Comparison of ENCODE assay signal across 8 mouse cellular contexts in genomic region chr14:34620611-34621376, GRCm38 (mm10). TPM values are rescaled to one million over a fixed set of nuclear protein-coding genes. Genes with fewer than 3 reads are reported as not detected.
DNase-seq lines count a peak whose midpoint lies in the region; ATAC-seq and TF ChIP-seq lines count a peak whose summit lies in the region.

No protein-coding gene starts in this region.

- no peak for ATAC-seq in kidney, embryonic 15.5 days (replicated peaks; ENCODE audit: low FRiP score)
- peak; percentile 73 for ATAC-seq in erythroid progenitor cell, adult 5-6 weeks (replicated peaks; ENCODE audit: low FRiP score, poor library complexity, severe bottlenecking)
- no peak for ATAC-seq in midbrain, embryonic 11.5 days (ENCODE audit: low FRiP score)

- no peak overlapping the region for H3K27ac ChIP-seq in kidney, embryonic 15.5 days
- no peak overlapping the region for H3K27ac ChIP-seq in ES-Bruce4 (ENCODE audit: insufficient read depth, low read length)
- no peak overlapping the region for H3K27ac ChIP-seq in midbrain, embryonic 11.5 days (ENCODE audit: low read depth, low read length)

- H3K4me1 ChIP-seq in kidney, embryonic 15.5 days: 0 out of 2 replicates have a peak, but pooled peaks cover 5% of the 10 kb centered on the region
- peaks cover 3% of the 10 kb centered on the region for H3K4me1 ChIP-seq in ES-Bruce4 (ENCODE audit: control insufficient read depth, insufficient read depth, low read length)
- no peaks in the 10 kb centered on the region for H3K4me1 ChIP-seq in midbrain, embryonic 11.5 days (ENCODE audit: control insufficient read depth, insufficient read depth, low read length)

- WGBS in kidney, embryonic 15.5 days: 36% methylated on average over 10 of the region's 10 CpGs
- 42% methylated on average over 10 of the region's 10 CpGs for WGBS in midbrain, embryonic 11.5 days

- TF ChIP-seq EP300 in ES-Bruce4 (IDR thresholded peaks at IDR 0.05; ENCODE audit: insufficient read depth, low read depth, low read length): no peak

- H3K36me3 ChIP-seq in kidney, embryonic 15.5 days: no peaks in the 10 kb centered on the region
- H3K36me3 ChIP-seq in ES-Bruce4 (ENCODE audit: control insufficient read depth, insufficient read depth, low read length, poor library complexity, severe bottlenecking): no peaks in the 10 kb centered on the region
- H3K36me3 ChIP-seq in midbrain, embryonic 11.5 days (ENCODE audit: control insufficient read depth, insufficient read depth, low read length): no peaks in the 10 kb centered on the region

- TF ChIP-seq CTCF in ES-Bruce4 (IDR thresholded peaks at IDR 0.05; ENCODE audit: low read depth, low read length): peak; percentile 87

- no peaks in the 10 kb centered on the region for H3K9me3 ChIP-seq in kidney, embryonic 15.5 days (replicated peaks)
- no peaks in the 10 kb centered on the region for H3K9me3 ChIP-seq in ES-Bruce4 (replicated peaks; ENCODE audit: control insufficient read depth, insufficient read depth, low read length, poor library complexity, severe bottlenecking)
- no peaks in the 10 kb centered on the region for H3K9me3 ChIP-seq in midbrain, embryonic 11.5 days (ENCODE audit: control insufficient read depth, low read length)

- peaks cover 22% of the 10 kb centered on the region for H3K27me3 ChIP-seq in kidney, embryonic 15.5 days
- H3K27me3 ChIP-seq in ES-Bruce4 (ENCODE audit: control insufficient read depth, insufficient read depth, low read length, poor library complexity, severe bottlenecking): no peaks in the 10 kb centered on the region
- no peaks in the 10 kb centered on the region for H3K27me3 ChIP-seq in midbrain, embryonic 11.5 days (ENCODE audit: control insufficient read depth, insufficient read depth, low read length)

- H3K9ac ChIP-seq in kidney, embryonic 15.5 days: no peak overlapping the region
- H3K9ac ChIP-seq in ES-Bruce4 (ENCODE audit: low read depth, poor library complexity, severe bottlenecking): no peak overlapping the region
- H3K9ac ChIP-seq in midbrain, embryonic 11.5 days (ENCODE audit: low read length): no peak overlapping the region

- peak; percentile 63 for DNase-seq in kidney, adult 18-20 months
- peak; percentile 85 to 89 for DNase-seq in adrenal gland, postnatal 36 days
- DNase-seq in layer of hippocampus, postnatal 10 days (ENCODE audit: low spot score in 2 of 2): peak; percentile 23 to 44
- peak; percentile 74 for DNase-seq in retina, embryonic 14.5 days (ENCODE audit: low spot score)
- DNase-seq in midbrain, embryonic 11.5 days (ENCODE audit: low spot score, missing footprints): no peak

- no peak overlapping the region for H3K4me3 ChIP-seq in kidney, embryonic 15.5 days (replicated peaks)
- no peak overlapping the region for H3K4me3 ChIP-seq in ES-Bruce4 (ENCODE audit: low read depth, low read length)
- H3K4me3 ChIP-seq in midbrain, embryonic 11.5 days (ENCODE audit: low read depth, low read length): no peak overlapping the region

- no peak for TF ChIP-seq POLR2A in ES-Bruce4 (IDR thresholded peaks at IDR 0.05; ENCODE audit: insufficient read depth, low read length)

- H3K4me2 ChIP-seq in kidney, embryonic 15.5 days: no peak overlapping the region
- no peak overlapping the region for H3K4me2 ChIP-seq in midbrain, embryonic 11.5 days

RNA-seq across cellular contexts. Expression of gene Opn4, which starts 20.9 kb away (rescaled TPM):
- 0.45 and 0.55 TPM in 2 replicates for polyA plus RNA-seq in kidney, embryonic 15.5 days (2015; fragmentation: Nextera tagmentation; extraction: Ambion mirVana)
- not detected in 2 replicates for polyA plus RNA-seq in ES-Bruce4 (2011; ENCODE audit: insufficient read depth, insufficient read length, low read depth, missing spikeins)
- not detected for total RNA-seq in adrenal gland, postnatal 36 days (2021)
- total RNA-seq in erythroid progenitor cell, adult 5-6 weeks (2015; ENCODE audit: low replicate concordance): not detected in 2 replicates
- not detected in 2 replicates for total RNA-seq in erythroid progenitor cell, adult 5-6 weeks (2017; ENCODE audit: low replicate concordance)
- total RNA-seq in layer of hippocampus, postnatal 10 days (2021): not detected
- 0.17 TPM in 1 of 2 replicates, not detected in the other for polyA plus RNA-seq in midbrain, embryonic 11.5 days (2014; fragmentation: Nextera tagmentation; extraction: Ambion mirVana)

RNA-seq across cellular contexts. Expression of gene Ldb3, which starts 32.3 kb away (rescaled TPM):
- 3.7 and 7.1 TPM in 2 replicates for polyA plus RNA-seq in kidney, embryonic 15.5 days (2015; fragmentation: Nextera tagmentation; extraction: Ambion mirVana)
- 3.4 and 4.0 TPM in 2 replicates for polyA plus RNA-seq in ES-Bruce4 (2011; ENCODE audit: insufficient read depth, insufficient read length, low read depth, missing spikeins)
- 1 to 10 TPM in 1 of 2 experiments, under 1 TPM in 1; 0.46 to 1.1 TPM for total RNA-seq in adrenal gland, postnatal 36 days (2021)
- not detected in 2 replicates for total RNA-seq in erythroid progenitor cell, adult 5-6 weeks (2015; ENCODE audit: low replicate concordance)
- not detected in 2 replicates for total RNA-seq in erythroid progenitor cell, adult 5-6 weeks (2017; ENCODE audit: low replicate concordance)
- total RNA-seq in layer of hippocampus, postnatal 10 days (2021): 1 to 10 TPM; 1.9 to 2.0 TPM
- polyA plus RNA-seq in midbrain, embryonic 11.5 days (2014; fragmentation: Nextera tagmentation; extraction: Ambion mirVana): 0.07 TPM in 1 of 2 replicates, not detected in the other

RNA-seq across cellular contexts. Expression of gene Wapl, which starts 52.9 kb away (rescaled TPM):
- 26.9 and 28.8 TPM in 2 replicates for polyA plus RNA-seq in kidney, embryonic 15.5 days (2015; fragmentation: Nextera tagmentation; extraction: Ambion mirVana)
- 205 and 231 TPM in 2 replicates for polyA plus RNA-seq in ES-Bruce4 (2011; ENCODE audit: insufficient read depth, insufficient read length, low read depth, missing spikeins)
- 10 to 100 TPM; 81.7 to 88.7 TPM for total RNA-seq in adrenal gland, postnatal 36 days (2021)
- total RNA-seq in erythroid progenitor cell, adult 5-6 weeks (2015; ENCODE audit: low replicate concordance): 159 and 206 TPM in 2 replicates
- total RNA-seq in erythroid progenitor cell, adult 5-6 weeks (2017; ENCODE audit: low replicate concordance): 289 and 355 TPM in 2 replicates
- 10 to 100 TPM; 42.2 to 43.5 TPM for total RNA-seq in layer of hippocampus, postnatal 10 days (2021)
- 36.7 and 38.1 TPM in 2 replicates for polyA plus RNA-seq in midbrain, embryonic 11.5 days (2014; fragmentation: Nextera tagmentation; extraction: Ambion mirVana)
